Mouse (Mus musculus): ENCODE measurements at regions not wholly inside any gene's neighbourhood (a gene's known extent, or its start where the extent isn't known, plus 50 kb on each side); places are given as distances from the start of the nearest gene placed in this dataset.
"Not testable (repeated sequence)": the region's sequence is repeated elsewhere in the genome, so short reads cannot be mapped to it uniquely, and the experiment has no call there.

- no peak for DNase-seq (ENCODE audit: low spot score)
These were observed 305.9 kb upstream of the Pkdcc start for GRCm38 (mm10) chr17:82909189-82909588.

GRCm38 (mm10) chr17:82922986-82923385, 292.1 kb upstream of the Pkdcc start:
- DNase-seq (ENCODE audit: low spot score), result not testable (repeated sequence)

GRCm38 (mm10) chr17:82925751-82926150, 289.3 kb upstream of the Pkdcc start:
- no peak for DNase-seq (ENCODE audit: low spot score)

- DNase-seq (ENCODE audit: low spot score), result no peak
These were observed 287.4 kb upstream of the Pkdcc start for GRCm38 (mm10) chr17:82927681-82928080.

GRCm38 (mm10) chr17:82929511-82929910, 285.6 kb upstream of the Pkdcc start:
- no peak for DNase-seq (ENCODE audit: low spot score)

GRCm38 (mm10) chr17:82930738-82931137, 284.4 kb upstream of the Pkdcc start:
- DNase-seq (ENCODE audit: low spot score), result no peak

GRCm38 (mm10) chr17:82931476-82931875, 283.6 kb upstream of the Pkdcc start:
- no peak for DNase-seq (ENCODE audit: low spot score)

- no peak for DNase-seq (ENCODE audit: low spot score)
These were observed 278.3 kb upstream of the Pkdcc start for GRCm38 (mm10) chr17:82936836-82937235.

- DNase-seq (ENCODE audit: low spot score), result no peak
These were observed 269.0 kb upstream of the Pkdcc start for GRCm38 (mm10) chr17:82946083-82946482.

- no peak for DNase-seq (ENCODE audit: low spot score)
These were observed 265.3 kb upstream of the Pkdcc start for GRCm38 (mm10) chr17:82949794-82950193.

GRCm38 (mm10) chr17:82950268-82950667, 264.8 kb upstream of the Pkdcc start:
- no peak for DNase-seq (ENCODE audit: low spot score)

- no peak for DNase-seq (ENCODE audit: low spot score)
These were observed 257.7 kb upstream of the Pkdcc start for GRCm38 (mm10) chr17:82957409-82957808.

GRCm38 (mm10) chr17:82963374-82963773, 251.7 kb upstream of the Pkdcc start:
- DNase-seq (ENCODE audit: low spot score), result no peak

- no peak for DNase-seq (ENCODE audit: low spot score)
These were observed 215.4 kb upstream of the Pkdcc start for GRCm38 (mm10) chr17:82999710-83000109.

- no peak for DNase-seq (ENCODE audit: low spot score)
These were observed 214.7 kb upstream of the Pkdcc start for GRCm38 (mm10) chr17:83000411-83000810.

GRCm38 (mm10) chr17:83001567-83001966, 213.5 kb upstream of the Pkdcc start:
- no peak for DNase-seq (ENCODE audit: low spot score)

- no peak for DNase-seq (ENCODE audit: low spot score)
These were observed 204.2 kb upstream of the Pkdcc start for GRCm38 (mm10) chr17:83010845-83011244.

GRCm38 (mm10) chr17:83015656-83016055, 199.4 kb upstream of the Pkdcc start:
- no peak for DNase-seq (ENCODE audit: low spot score)

GRCm38 (mm10) chr17:83016936-83017335, 198.2 kb upstream of the Pkdcc start:
- DNase-seq (ENCODE audit: low spot score), result no peak

- DNase-seq (ENCODE audit: low spot score), result no peak
These were observed 195.8 kb upstream of the Pkdcc start for GRCm38 (mm10) chr17:83019267-83019666.

- peak; percentile 80 for DNase-seq (ENCODE audit: low spot score)
These were observed 194.5 kb upstream of the Pkdcc start for GRCm38 (mm10) chr17:83020576-83020975.

- peak; percentile 90 for DNase-seq (ENCODE audit: low spot score)
These were observed 189.7 kb upstream of the Pkdcc start for GRCm38 (mm10) chr17:83025340-83025816.

- DNase-seq (ENCODE audit: low spot score), result no peak
These were observed 180.0 kb upstream of the Pkdcc start for GRCm38 (mm10) chr17:83034914-83035573.

GRCm38 (mm10) chr17:83035574-83035918, 179.5 kb upstream of the Pkdcc start:
- DNase-seq (ENCODE audit: low spot score), result no peak

Data from testis, postnatal 10 days (tissue).